Mouse (Mus musculus): ENCODE data around the gene Dock9. TPM values are rescaled to one million over a fixed set of nuclear protein-coding genes. Genes with fewer than 3 reads are reported as not detected.

Dock9 gene
- total and polyA plus RNA-seq, 3 experiments, result 9.3 to 12.2 (median 10.3) TPM

- H3K27ac ChIP-seq (ENCODE audit: insufficient read depth, low read depth), result peak overlapping the region; percentile 13; the same call in 1 of the 2 replicates
- in situ Hi-C loops (cut with MboI; ENCODE audit: low pct_ligation_motif_present, low pct_unique_long_range_greater_than_20kb, low sequenced_read_pairs) (no loop called here), dilution Hi-C loops (cut with MboI; ENCODE audit: extremely low pct_ligation_motif_present, extremely low pct_unique_long_range_greater_than_20kb, low sequenced_read_pairs) (no loop called here)
- H3K9ac ChIP-seq (ENCODE audit: insufficient read depth, low read depth), result peak overlapping the region; percentile 4
- H3K27me3 ChIP-seq (replicated peaks), result no peaks in the 10 kb centered on the region
- H3K4me2 ChIP-seq (ENCODE audit: insufficient read depth, low read depth, poor library complexity, severe bottlenecking), result peak overlapping the region; percentile 53
- TF ChIP-seq USF1 (IDR thresholded peaks at IDR 0.05; ENCODE audit: low read depth, low read length) (no peak), ZNF384 (IDR thresholded peaks at IDR 0.05; ENCODE audit: low read depth, low read length) (peak; percentile 73), CHD1 (IDR thresholded peaks at IDR 0.05; ENCODE audit: low read depth, low read length) (peak; percentile 16; the same call in 1 of the 2 replicates), MEF2A (IDR thresholded peaks at IDR 0.05; ENCODE audit: borderline replicate concordance, low read depth, low read length) (no peak), UBTF (IDR thresholded peaks at IDR 0.05; ENCODE audit: low read depth, low read length) (0 out of 2 replicates have a peak, but pooled peaks have one; percentile 16), MAZ (IDR thresholded peaks at IDR 0.05; ENCODE audit: low read depth, low read length) (no peak), MXI1 (IDR thresholded peaks at IDR 0.05; ENCODE audit: low read depth, low read length) (0 out of 2 replicates have a peak, but pooled peaks have one; percentile 24), SIN3A (IDR thresholded peaks at IDR 0.05; ENCODE audit: low read length) (peak; percentile 63; the same call in 1 of the 2 replicates)
- H3K4me1 ChIP-seq (ENCODE audit: control insufficient read depth in 1 of 2, insufficient read depth in 2 of 2), result peaks cover 45 to 87% of the 10 kb centered on the region in 2 experiments
- DNase-seq (ENCODE audit: extremely low read depth), result no peak
- H3K79me2 ChIP-seq (replicated peaks; ENCODE audit: control insufficient read depth, extremely low read depth, insufficient read depth, poor library complexity, severe bottlenecking), result peaks cover 3% of the 10 kb centered on the region; the same call in 1 of the 2 replicates
- H3K4me3 ChIP-seq (replicated peaks in 1 of 3; ENCODE audit: low read depth in 2 of 3, low read length in 2 of 3, poor library complexity in 1 of 3), result peak overlapping the region in 2 of 3 experiments; percentile 19 to 49
- H3K36me3 ChIP-seq (replicated peaks in 1 of 2; ENCODE audit: control insufficient read depth in 1 of 2, insufficient read depth in 1 of 2, low read length in 1 of 2), result no peaks in the 10 kb centered on the region
- H3K9me3 ChIP-seq (replicated peaks; ENCODE audit: low read length), result no peaks in the 10 kb centered on the region
Observed at GRCm38 (mm10) chr14:121697709-121698619, 99.7 kb downstream of the Dock9 start.

GRCm38 (mm10) chr14:121697143-121697680 lies 100.4 kb downstream of the Dock9 start:
- dilution Hi-C loops (cut with MboI; ENCODE audit: extremely low pct_ligation_motif_present, extremely low pct_unique_long_range_greater_than_20kb, low sequenced_read_pairs) (no loop called here), in situ Hi-C loops (cut with MboI; ENCODE audit: low pct_ligation_motif_present, low pct_unique_long_range_greater_than_20kb, low sequenced_read_pairs) (no loop called here)
- peak overlapping the region; percentile 26; the same call in 1 of the 2 replicates for H3K27ac ChIP-seq (ENCODE audit: insufficient read depth, low read depth)
- DNase-seq (ENCODE audit: extremely low read depth), result no peak
- H3K9ac ChIP-seq (ENCODE audit: insufficient read depth, low read depth), result peak overlapping the region; percentile 4
- H3K4me1 ChIP-seq (ENCODE audit: control insufficient read depth in 1 of 2, insufficient read depth in 2 of 2), result peaks cover 40 to 80% of the 10 kb centered on the region in 2 experiments
- peaks cover 3% of the 10 kb centered on the region; the same call in 1 of the 2 replicates for H3K79me2 ChIP-seq (replicated peaks; ENCODE audit: control insufficient read depth, extremely low read depth, insufficient read depth, poor library complexity, severe bottlenecking)
- no peaks in the 10 kb centered on the region for H3K9me3 ChIP-seq (replicated peaks; ENCODE audit: low read length)
- H3K4me3 ChIP-seq (replicated peaks in 1 of 3; ENCODE audit: low read depth in 2 of 3, low read length in 2 of 3, poor library complexity in 1 of 3), result peak overlapping the region in 2 of 3 experiments; percentile 17 to 45
- H3K36me3 ChIP-seq (replicated peaks in 1 of 2; ENCODE audit: control insufficient read depth in 1 of 2, insufficient read depth in 1 of 2, low read length in 1 of 2), result no peaks in the 10 kb centered on the region
- peak overlapping the region; percentile 53 for H3K4me2 ChIP-seq (ENCODE audit: insufficient read depth, low read depth, poor library complexity, severe bottlenecking)
- TF ChIP-seq ETS1 (conservative IDR thresholded peaks at IDR 0.05; ENCODE audit: low read depth, low read length), result no peak
- no peak for TF ChIP-seq GABPA (IDR thresholded peaks at IDR 0.05; ENCODE audit: insufficient replicate concordance, low read depth, low read length)
- 0 out of 2 replicates have a peak, but pooled peaks have one; percentile 12 for TF ChIP-seq MYC (IDR thresholded peaks at IDR 0.05; ENCODE audit: low read depth, low read length)
- no peaks in the 10 kb centered on the region for H3K27me3 ChIP-seq (replicated peaks)

Measured in CH12.LX (cell line).